Mouse (Mus musculus): ENCODE data around the gene Riox1.

DNA sequence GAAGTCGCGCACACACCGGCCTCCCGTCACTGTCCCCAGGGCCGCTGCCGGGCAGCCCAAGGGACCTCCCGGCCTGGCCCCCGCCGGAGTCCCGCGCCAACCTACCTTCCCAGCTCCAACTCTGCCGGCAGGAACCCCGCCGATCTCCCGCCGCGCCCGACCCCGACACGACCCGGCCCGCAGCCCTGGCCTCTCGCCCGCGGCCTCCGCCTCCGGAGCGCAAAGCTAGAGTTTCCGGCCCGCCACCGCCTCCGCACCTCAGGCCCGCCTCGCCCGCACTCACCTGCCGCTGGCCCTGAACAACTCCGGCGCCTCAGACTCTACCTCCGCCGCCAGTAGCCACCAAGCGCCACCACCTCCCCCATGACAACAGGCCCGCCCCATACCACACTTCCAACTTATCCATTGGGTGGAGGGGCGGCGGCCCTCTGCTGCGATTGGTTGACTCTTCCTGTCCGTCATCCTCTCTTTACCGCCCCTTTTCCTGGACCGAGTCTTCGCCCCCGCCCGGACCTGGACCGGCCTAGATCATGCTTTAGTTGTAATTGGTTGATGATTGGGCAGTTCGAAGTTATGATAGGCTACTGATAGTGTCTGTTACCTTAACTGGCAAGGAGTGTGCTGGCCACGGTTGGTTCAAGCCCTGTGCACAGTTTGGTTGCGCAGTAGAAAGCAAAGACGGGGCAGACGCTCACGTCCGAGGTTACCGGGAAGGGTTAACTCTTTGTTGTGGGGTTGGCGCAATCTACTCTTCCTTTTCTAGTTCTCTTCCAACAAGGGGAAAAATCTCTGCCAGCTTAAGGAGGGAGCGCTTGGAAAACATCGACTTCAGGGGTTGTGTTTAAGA lies 28.6 kb upstream of the Riox1 start, which contains the start of gene Numb:
- TF ChIP-seq GATA1 (IDR thresholded peaks at IDR 0.05; ENCODE audit: low read length), result no peak
- no peak for TF ChIP-seq TAL1 (IDR thresholded peaks at IDR 0.05; ENCODE audit: low read length)

All from erythroblast, embryonic 14.5 days (primary cell).